Mouse (Mus musculus): Measurements from ENCODE around the gene Bicd1.

DNA sequence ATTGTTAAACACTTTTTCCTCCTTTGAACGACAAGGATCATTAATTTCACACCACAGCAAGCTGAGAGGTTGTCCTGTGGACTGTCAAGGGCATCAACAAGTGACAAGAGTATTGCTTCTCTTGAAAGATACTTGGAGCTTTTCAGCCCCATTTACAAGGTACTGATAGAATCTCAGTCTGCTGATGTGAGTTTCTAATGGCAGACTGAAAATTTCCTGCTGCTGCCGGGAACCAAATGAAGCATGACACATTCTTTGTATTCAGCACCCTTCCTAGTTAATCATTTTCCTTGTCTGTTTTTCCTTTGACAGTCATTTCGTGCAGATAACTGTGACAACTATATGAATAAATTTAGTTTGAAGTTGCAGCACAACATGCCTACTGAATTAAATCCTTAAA, 22.3 kb upstream of the Bicd1 start:
- TF ChIP-seq EP300 (IDR thresholded peaks at IDR 0.05; ENCODE audit: low read depth) (no peak), CTCF (IDR thresholded peaks at IDR 0.05; ENCODE audit: low read depth) (no peak)
